Mouse (Mus musculus) CH12.LX (cell line): ENCODE measurements around the gene Amdhd1. TPM values are rescaled to one million over a fixed set of nuclear protein-coding genes. Genes with fewer than 3 reads are reported as not detected.

Experiments used
- DNase-seq: peaks from one replicate; pipeline ENCODE4 v3.0.0-alpha.2; 2013; ENCODE audit errors: extremely low read depth
- H3K27ac ChIP-seq: 2 replicates; pipeline ENCODE4 v1.5.1; 2012; ENCODE audit warnings: low read depth, mild to moderate bottlenecking, control low read depth, moderate library complexity; ENCODE audit not compliant: insufficient read depth
- H3K27me3 ChIP-seq: replicated peaks from 2 replicates; pipeline ENCODE3; 2012; ENCODE audit warnings: inconsistent platforms
- H3K36me3 ChIP-seq, 2 experiments: replicated peaks in 1 of 2; 2 replicates each; pipeline versions ENCODE3 to v1.6.1; 2012; ENCODE audit warnings: inconsistent platforms in 1 of 2, low read length in 1 of 2, mild to moderate bottlenecking in 1 of 2, mixed read lengths in 1 of 2, moderate library complexity in 1 of 2; ENCODE audit not compliant: control insufficient read depth in 1 of 2, insufficient read depth in 1 of 2
- H3K4me1 ChIP-seq, 2 experiments: 2 replicates each; pipeline ENCODE4 v1.6.1; 2012; ENCODE audit warnings: inconsistent platforms in 1 of 2, moderate library complexity in 1 of 2; ENCODE audit not compliant: insufficient read depth in 2 of 2, control insufficient read depth in 1 of 2
- H3K4me2 ChIP-seq: 2 replicates; pipeline ENCODE4 v1.6.1; 2012; ENCODE audit warnings: low read depth, mild to moderate bottlenecking, control low read depth; ENCODE audit not compliant: poor library complexity, insufficient read depth, severe bottlenecking
- H3K4me3 ChIP-seq, 3 experiments: fragments of 150-350 bp in 1 of 3; sonication (generic) in 1 of 3; replicated peaks in 1 of 3; 2 replicates each; pipeline versions ENCODE3 to v1.5.1; 2011 to 2012; ENCODE audit warnings: low read depth in 2 of 3, low read length in 2 of 3, mild to moderate bottlenecking in 2 of 3, moderate library complexity in 2 of 3, control low read depth in 1 of 3, improper control_type of control experiment in 1 of 3, inconsistent platforms in 1 of 3, mixed read lengths in 1 of 3; ENCODE audit not compliant: poor library complexity in 1 of 3
- H3K79me2 ChIP-seq: replicated peaks from 2 replicates; pipeline ENCODE4 v1.6.1; 2012; ENCODE audit warnings: mild to moderate bottlenecking, moderate library complexity; ENCODE audit not compliant: control insufficient read depth, poor library complexity, insufficient read depth, severe bottlenecking; ENCODE audit errors: extremely low read depth
- H3K9ac ChIP-seq: 2 replicates; pipeline ENCODE4 v1.6.1; 2012; ENCODE audit warnings: low read depth, mild to moderate bottlenecking, control low read depth, moderate library complexity; ENCODE audit not compliant: insufficient read depth
- H3K9me3 ChIP-seq: replicated peaks from 2 replicates; pipeline ENCODE3; 2012; ENCODE audit warnings: low read length, inconsistent platforms, mixed read lengths
- BHLHE40 ChIP-seq: IDR thresholded peaks from 2 replicates; pipeline ENCODE4 v1.6.1; 2011; ENCODE audit warnings: mild to moderate bottlenecking, low read depth, low read length, improper control_type of control experiment
- CHD1 ChIP-seq: IDR thresholded peaks from 2 replicates; pipeline ENCODE4 v1.6.1; 2012; ENCODE audit warnings: low read depth, low read length, improper control_type of control experiment, inconsistent platforms
- CHD2 ChIP-seq: IDR thresholded peaks from 2 replicates; pipeline ENCODE4 v1.6.1; 2011; ENCODE audit warnings: low read length, improper control_type of control experiment
- CTCF ChIP-seq, 2 experiments: IDR thresholded peaks in 1 of 2; conservative IDR thresholded peaks in 1 of 2; 2 replicates each; pipeline ENCODE4 v1.5.1; 2011 to 2012; ENCODE audit warnings: low read depth in 2 of 2, low read length in 2 of 2, improper control_type of control experiment in 1 of 2, inconsistent platforms in 1 of 2, mild to moderate bottlenecking in 1 of 2, moderate library complexity in 1 of 2
- E2F4 ChIP-seq: IDR thresholded peaks from 2 replicates; pipeline ENCODE4 v1.6.1; 2011; ENCODE audit warnings: low read depth, low read length, improper control_type of control experiment; ENCODE audit not compliant: insufficient replicate concordance
- ETS1 ChIP-seq: conservative IDR thresholded peaks from 2 replicates; pipeline ENCODE4 v1.6.1; 2012; ENCODE audit warnings: low read depth, mild to moderate bottlenecking, inconsistent platforms, low read length, improper control_type of control experiment, moderate library complexity
- HCFC1 ChIP-seq: IDR thresholded peaks from 2 replicates; pipeline ENCODE4 v1.6.1; 2012; ENCODE audit warnings: low read depth, mild to moderate bottlenecking, inconsistent platforms, low read length, improper control_type of control experiment
- JUN ChIP-seq: IDR thresholded peaks from 2 replicates; pipeline ENCODE4 v1.6.1; 2011; ENCODE audit warnings: low read depth, mild to moderate bottlenecking, low read length, improper control_type of control experiment, moderate library complexity; ENCODE audit not compliant: insufficient read depth
- JUND ChIP-seq: conservative IDR thresholded peaks from 2 replicates; pipeline ENCODE4 v1.6.1; 2011; ENCODE audit warnings: low read depth, low read length, improper control_type of control experiment
- KAT2A ChIP-seq: IDR thresholded peaks from 2 replicates; pipeline ENCODE4 v1.6.1; 2012; ENCODE audit warnings: low read length, improper control_type of control experiment, inconsistent platforms; ENCODE audit not compliant: insufficient replicate concordance
- MAFK ChIP-seq: IDR thresholded peaks from 2 replicates; pipeline ENCODE4 v1.6.1; 2011; ENCODE audit warnings: low read length, improper control_type of control experiment; ENCODE audit not compliant: insufficient replicate concordance
- MAX ChIP-seq: IDR thresholded peaks from 2 replicates; pipeline ENCODE4 v1.6.1; 2011; ENCODE audit warnings: low read length, improper control_type of control experiment
- MEF2A ChIP-seq: IDR thresholded peaks from 2 replicates; pipeline ENCODE4 v1.6.1; 2014; ENCODE audit warnings: low read depth, mild to moderate bottlenecking, inconsistent platforms, low read length, improper control_type of control experiment, borderline replicate concordance
- NRF1 ChIP-seq: IDR thresholded peaks from 2 replicates; pipeline ENCODE4 v1.6.1; 2014; ENCODE audit warnings: low read depth, mild to moderate bottlenecking, inconsistent platforms, low read length, improper control_type of control experiment, moderate library complexity
- PAX5 ChIP-seq: IDR thresholded peaks from 2 replicates; pipeline ENCODE4 v1.6.1; 2012; ENCODE audit warnings: low read length, inconsistent platforms, mixed read lengths
- POLR2A ChIP-seq: IDR thresholded peaks from 2 replicates; pipeline ENCODE4 v1.6.1; 2011; ENCODE audit warnings: low read depth, mild to moderate bottlenecking, improper control_type of control experiment, low read length
- POLR2AphosphoS2 ChIP-seq: IDR thresholded peaks from 2 replicates; pipeline ENCODE4 v1.6.1; 2011; ENCODE audit warnings: low read depth, low read length, improper control_type of control experiment
- RAD21 ChIP-seq: IDR thresholded peaks from 2 replicates; pipeline ENCODE4 v1.6.1; 2011; ENCODE audit warnings: low read depth, mild to moderate bottlenecking, low read length, improper control_type of control experiment, moderate library complexity
- SIN3A ChIP-seq: IDR thresholded peaks from 2 replicates; pipeline ENCODE4 v1.6.1; 2012; ENCODE audit warnings: low read length, improper control_type of control experiment, inconsistent platforms
- TBP ChIP-seq: conservative IDR thresholded peaks from 2 replicates; pipeline ENCODE4 v1.6.1; 2011; ENCODE audit warnings: low read depth, low read length, improper control_type of control experiment
- UBTF ChIP-seq: IDR thresholded peaks from 2 replicates; pipeline ENCODE4 v1.6.1; 2012; ENCODE audit warnings: low read depth, mild to moderate bottlenecking, inconsistent platforms, low read length, improper control_type of control experiment, moderate library complexity
- USF1 ChIP-seq: IDR thresholded peaks from 2 replicates; pipeline ENCODE4 v1.6.1; 2014; ENCODE audit warnings: low read depth, mild to moderate bottlenecking, inconsistent platforms, low read length, improper control_type of control experiment
- USF2 ChIP-seq: conservative IDR thresholded peaks from 2 replicates; pipeline ENCODE4 v1.6.1; 2011; ENCODE audit warnings: low read depth, low read length, improper control_type of control experiment
- ZC3H11A ChIP-seq: IDR thresholded peaks from 2 replicates; pipeline ENCODE4 v1.6.1; 2012; ENCODE audit warnings: low read depth, mild to moderate bottlenecking, inconsistent platforms, low read length, improper control_type of control experiment
- ZKSCAN1 ChIP-seq: IDR thresholded peaks from 2 replicates; pipeline ENCODE4 v1.6.1; 2012; ENCODE audit warnings: low read depth, inconsistent platforms, low read length, improper control_type of control experiment, borderline replicate concordance
- ZMIZ1 ChIP-seq: IDR thresholded peaks from 2 replicates; pipeline ENCODE4 v1.6.1; 2012; ENCODE audit warnings: low read depth, mild to moderate bottlenecking, inconsistent platforms, low read length, improper control_type of control experiment
- ZNF384 ChIP-seq: IDR thresholded peaks from 2 replicates; pipeline ENCODE4 v1.6.1; 2012; ENCODE audit warnings: low read depth, low read length, improper control_type of control experiment, inconsistent platforms
- dilution Hi-C: fragments of 300-500 bp; cut with MboI; formaldehyde crosslinking; loops from 2 replicates; pipeline ENCODE4 v1.14.3; 2020; ENCODE audit warnings: low sequenced_read_pairs; ENCODE audit not compliant: extremely low pct_unique_long_range_greater_than_20kb, extremely low pct_ligation_motif_present
- in situ Hi-C: fragments of 300-500 bp; cut with MboI; formaldehyde crosslinking; loops from 3 replicates; pipeline ENCODE4 v1.14.3; 2019; ENCODE audit warnings: low sequenced_read_pairs, low pct_ligation_motif_present, low pct_unique_long_range_greater_than_20kb, mixed read lengths
- polyA plus RNA-seq: library from polyadenylated mRNA; unstranded; fragments of >175 nt; gene quantifications from 2 replicates; pipeline ENCODE4 v1.2.1, GENCODE M21; 2012; ENCODE audit warnings: low read depth; ENCODE audit not compliant: insufficient read length
- total RNA-seq, 2 experiments: library from RNA; depleted of rRNA; stranded (reverse); fragments of 300-350 nt in 1 of 2; fragments of >200 nt in 1 of 2; gene quantifications; 2 replicates each; pipeline ENCODE4 v1.2.3; 2012 to 2014

Gene Amdhd1
- total and polyA plus RNA-seq, 3 experiments, result 2.3 to 8.4 (median 3.3) TPM

DNA sequence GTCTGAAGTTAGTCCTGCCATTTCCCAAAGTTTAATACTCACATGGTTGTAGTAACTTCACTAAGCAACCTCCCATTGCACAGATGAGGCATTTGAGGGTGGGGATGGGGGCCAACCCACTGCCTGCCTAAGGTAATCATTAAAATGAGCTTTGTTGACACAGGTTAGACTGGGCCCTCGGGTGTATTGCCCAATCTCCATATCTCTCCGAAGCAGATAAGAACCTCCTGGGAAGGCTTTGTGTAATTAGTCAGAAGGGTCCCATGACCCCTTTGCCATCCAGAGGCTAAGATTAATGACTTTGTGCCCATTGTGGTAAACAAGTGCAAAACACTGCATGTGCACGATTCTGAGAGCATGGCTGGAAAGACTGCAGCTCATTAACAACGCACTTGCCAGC lies 22.1 kb downstream of the Amdhd1 start:
- no peaks in the 10 kb centered on the region for H3K27me3 ChIP-seq
- dilution Hi-C loops (no loop called here), in situ Hi-C loops (no loop called here)
- no peak for DNase-seq
- no peaks in the 10 kb centered on the region for H3K9me3 ChIP-seq
- no peaks in the 10 kb centered on the region for H3K36me3 ChIP-seq
- no peak overlapping the region for H3K9ac ChIP-seq
- peaks cover 4 to 20% of the 10 kb centered on the region in 2 experiments; a peak in 3 of 4 replicates for H3K4me1 ChIP-seq
- TF ChIP-seq KAT2A (no peak), CTCF (conservative IDR thresholded peaks at IDR 0.05 in 1 of 2, IDR thresholded peaks at IDR 0.05 in 1 of 2; ENCODE audit: low read depth in 2 of 2, low read length in 2 of 2) (no peak), USF1 (no peak), E2F4 (no peak), PAX5 (no peak), POLR2AphosphoS2 (no peak), SIN3A (no peak), BHLHE40 (no peak), MAFK (no peak), JUND (no peak), ZC3H11A (no peak), ZMIZ1 (no peak), JUN (no peak), POLR2A (no peak), MAX (no peak), USF2 (no peak), ZNF384 (no peak), ZKSCAN1 (no peak), RAD21 (no peak)
- TF ChIP-seq, all 38 proteins: peak for 0
- H3K79me2 ChIP-seq, result no peaks in the 10 kb centered on the region
- H3K4me2 ChIP-seq, result no peak overlapping the region
- no peak overlapping the region for H3K27ac ChIP-seq
- H3K4me3 ChIP-seq, result no peak overlapping the region

DNA sequence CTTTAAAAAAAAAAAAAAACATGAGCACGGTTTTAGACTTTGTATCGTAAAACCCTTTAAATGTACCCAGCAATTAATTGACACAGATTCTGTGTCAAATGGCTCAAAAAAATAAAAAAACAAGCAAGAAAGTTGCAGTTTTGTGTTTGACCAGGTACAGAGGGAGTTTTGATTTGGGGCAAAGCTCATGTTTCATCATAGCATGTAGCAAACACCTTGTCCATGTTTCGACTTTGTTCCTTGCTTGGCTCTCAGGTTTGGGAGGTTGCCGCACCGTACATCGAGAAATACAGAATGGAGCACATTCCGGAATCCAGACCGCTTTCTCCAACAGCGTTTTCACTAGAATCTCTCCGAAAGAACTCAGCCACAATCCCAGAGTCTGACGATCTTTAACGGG lies 23.9 kb downstream of the Amdhd1 start:
- H3K36me3 ChIP-seq, result no peaks in the 10 kb centered on the region
- no peak overlapping the region for H3K9ac ChIP-seq
- H3K27me3 ChIP-seq, result no peaks in the 10 kb centered on the region
- dilution Hi-C loops, result no loop called here
- peaks cover 3 to 11% of the 10 kb centered on the region in 2 experiments; a peak in 3 of 4 replicates for H3K4me1 ChIP-seq
- no peak overlapping the region for H3K27ac ChIP-seq
- TF ChIP-seq ZKSCAN1 (no peak), USF2 (no peak), MEF2A (no peak), NRF1 (no peak), TBP (no peak), CTCF (conservative IDR thresholded peaks at IDR 0.05 in 1 of 2, IDR thresholded peaks at IDR 0.05 in 1 of 2; ENCODE audit: low read depth in 2 of 2, low read length in 2 of 2) (no peak), CHD1 (no peak), HCFC1 (no peak), CHD2 (no peak), E2F4 (no peak), ZC3H11A (no peak), POLR2A (no peak), ETS1 (no peak), PAX5 (no peak), MAFK (no peak), UBTF (no peak)
- H3K4me3 ChIP-seq, result no peak overlapping the region
- no peaks in the 10 kb centered on the region for H3K79me2 ChIP-seq
- in situ Hi-C loops, result no loop called here
- no peaks in the 10 kb centered on the region for H3K9me3 ChIP-seq
- no peak for DNase-seq
- H3K4me2 ChIP-seq, result no peak overlapping the region
